Mouse (Mus musculus) liver, embryonic 15.5 days (tissue): Measurements from ENCODE around the gene Tlcd2. TPM values are rescaled to one million over a fixed set of nuclear protein-coding genes. Genes with fewer than 3 reads are reported as not detected.

Experiments used
- ATAC-seq: fragments of 200-750 bp; cut with Nextera tagmentation; 2 replicates; pipeline ENCODE4 v1.8.0; 2017; ENCODE audit warnings: moderate number of reproducible peaks, mild to moderate bottlenecking, moderate library complexity; ENCODE audit not compliant: insufficient read depth
- H3K27ac ChIP-seq: fragments of 300-500 bp; sonication (generic); replicated peaks from 2 replicates; pipeline ENCODE4 v1.5.1; 2015; ENCODE audit warnings: mild to moderate bottlenecking, inconsistent platforms
- H3K27me3 ChIP-seq: fragments of 300-500 bp; sonication (generic); 2 replicates; pipeline ENCODE4 v1.6.1; 2015; ENCODE audit warnings: mild to moderate bottlenecking, inconsistent platforms
- H3K36me3 ChIP-seq: fragments of 300-500 bp; sonication (generic); replicated peaks from 2 replicates; pipeline ENCODE4 v1.6.1; 2015; ENCODE audit warnings: moderate library complexity, mild to moderate bottlenecking, inconsistent platforms
- H3K4me1 ChIP-seq: fragments of 300-500 bp; sonication (generic); replicated peaks from 2 replicates; pipeline ENCODE4 v1.6.1; 2015; ENCODE audit warnings: inconsistent platforms
- H3K4me2 ChIP-seq: fragments of 300-500 bp; sonication (generic); 2 replicates; pipeline ENCODE4 v1.6.1; 2015; ENCODE audit warnings: moderate library complexity, mild to moderate bottlenecking, inconsistent platforms
- H3K4me3 ChIP-seq: fragments of 300-500 bp; sonication (generic); replicated peaks from 2 replicates; pipeline ENCODE4 v1.5.1; 2015; ENCODE audit warnings: mild to moderate bottlenecking, inconsistent platforms
- H3K9ac ChIP-seq: fragments of 300-500 bp; sonication (generic); 2 replicates; pipeline ENCODE4 v1.6.1; 2015; ENCODE audit warnings: moderate library complexity, mild to moderate bottlenecking, inconsistent platforms
- H3K9me3 ChIP-seq: fragments of 300-500 bp; sonication (generic); replicated peaks from 2 replicates; pipeline ENCODE4 v1.6.1; 2016; ENCODE audit warnings: inconsistent platforms
- WGBS: fragments of 180-500 bp; shearing (Covaris S2); methylation state at CpG from one replicate; pipeline ENCODE4 v1.1.7; 2015; ENCODE audit warnings: mixed read lengths; ENCODE audit not compliant: insufficient replicate concordance; 5-methylcytosine and 5-hydroxymethylcytosine counted together
- polyA plus RNA-seq: library from polyadenylated mRNA; unstranded; fragments of >200 nt; fragmentation: Nextera tagmentation; extraction: Ambion mirVana; gene quantifications from 2 replicates; pipeline ENCODE4 v1.2.1, GENCODE M21; 2015

Tlcd2 gene
- polyA plus RNA-seq, 1 experiment from 2014 or later = 18.8 TPM

DNA sequence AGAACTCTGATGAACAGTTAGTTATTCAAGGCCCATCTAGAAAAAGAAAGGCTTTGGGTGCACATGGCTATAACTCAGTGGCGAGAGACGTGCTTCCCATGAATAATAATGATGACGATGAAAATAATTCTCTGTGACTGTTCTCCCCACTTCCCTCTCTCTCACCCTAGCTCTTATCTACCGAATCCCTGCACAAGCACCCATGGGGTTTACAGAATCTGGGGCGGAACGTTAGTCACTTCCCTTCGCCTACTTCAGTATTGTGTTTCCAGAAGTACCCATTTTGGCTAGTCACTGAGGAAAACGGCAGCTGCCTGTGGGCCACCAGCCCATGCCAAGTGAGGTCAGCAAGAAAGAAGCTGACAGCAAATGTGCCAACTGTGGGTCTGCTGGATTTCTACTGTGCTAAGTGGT, 2.9 kb upstream of the Tlcd2 start:
- peaks cover 6% of the 10 kb centered on the region for H3K36me3 ChIP-seq
- H3K4me2 ChIP-seq = peak overlapping the region; percentile 8
- H3K4me3 ChIP-seq = no peak overlapping the region
- no peak for ATAC-seq
- WGBS = 13% methylated on average over 8 of the region's 8 CpGs
- H3K9ac ChIP-seq = no peak overlapping the region; the same call in 1 of the 2 replicates
- H3K4me1 ChIP-seq = peaks cover 88% of the 10 kb centered on the region
- no peaks in the 10 kb centered on the region for H3K9me3 ChIP-seq
- no peaks in the 10 kb centered on the region for H3K27me3 ChIP-seq
- peak overlapping the region; percentile 99 for H3K27ac ChIP-seq

DNA sequence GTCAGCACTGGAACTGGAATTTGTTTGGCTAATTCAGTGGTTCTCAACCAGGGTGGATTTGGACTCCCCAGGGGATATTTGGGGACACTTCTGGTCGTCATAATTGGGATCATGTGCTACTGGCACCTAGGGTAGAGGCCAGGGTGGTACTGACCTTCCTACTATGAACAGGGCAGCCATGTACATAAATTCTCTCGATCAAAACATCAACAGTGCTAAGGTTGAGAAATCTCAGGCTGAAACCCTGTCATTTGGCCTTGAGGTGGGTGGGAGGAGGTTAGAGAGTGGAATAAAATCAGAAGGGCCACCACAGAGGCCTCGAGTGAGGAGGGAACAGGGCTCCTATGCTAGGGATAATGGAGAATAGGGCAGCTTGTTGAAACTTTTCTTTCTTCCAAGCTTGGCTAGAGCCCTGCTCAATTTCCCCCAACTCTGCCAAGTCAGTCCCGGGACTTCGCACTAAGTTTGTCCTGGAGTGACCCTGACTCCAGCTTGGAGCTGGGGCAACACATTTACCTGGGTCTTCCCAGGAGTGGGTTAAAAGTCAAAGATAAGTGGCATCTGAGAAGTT, 2.3 kb upstream of the Tlcd2 start:
- peak overlapping the region; percentile 99 for H3K27ac ChIP-seq
- H3K9ac ChIP-seq = peak overlapping the region; percentile 48
- ATAC-seq = no peak
- H3K4me2 ChIP-seq = peak overlapping the region; percentile 92
- peaks cover 88% of the 10 kb centered on the region for H3K4me1 ChIP-seq
- no peaks in the 10 kb centered on the region for H3K27me3 ChIP-seq
- no peaks in the 10 kb centered on the region for H3K9me3 ChIP-seq
- 56% methylated on average over 5 of the region's 5 CpGs for WGBS
- peaks cover 12% of the 10 kb centered on the region for H3K36me3 ChIP-seq
- 0 out of 2 replicates have a peak overlapping the region, but pooled peaks have one; percentile 97 for H3K4me3 ChIP-seq

DNA sequence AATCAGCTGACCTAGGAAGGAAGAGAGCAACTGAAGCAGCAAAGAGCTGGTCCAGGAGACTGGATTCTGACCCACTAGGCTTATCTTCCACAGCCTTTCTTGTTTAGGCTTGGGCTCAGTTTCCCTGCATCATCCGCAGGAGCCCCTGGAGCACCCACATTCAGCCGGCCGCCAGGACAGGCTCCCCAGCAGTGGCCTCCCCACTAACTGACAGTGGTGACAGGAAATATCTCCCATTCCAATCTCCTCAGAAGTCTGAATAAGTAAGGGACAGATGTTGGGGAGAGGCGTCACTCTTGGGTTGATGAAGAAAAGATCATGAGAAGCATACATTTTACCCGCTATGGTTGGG, 1.8 kb upstream of the Tlcd2 start:
- H3K4me3 ChIP-seq = peak overlapping the region; percentile 97
- H3K9me3 ChIP-seq = no peaks in the 10 kb centered on the region
- peak overlapping the region; percentile 92 for H3K4me2 ChIP-seq
- peaks cover 88% of the 10 kb centered on the region for H3K4me1 ChIP-seq
- peak overlapping the region; percentile 99 for H3K27ac ChIP-seq
- 5% methylated on average over 5 of the region's 5 CpGs for WGBS
- peaks cover 17% of the 10 kb centered on the region for H3K36me3 ChIP-seq
- H3K9ac ChIP-seq = peak overlapping the region; percentile 48
- H3K27me3 ChIP-seq = no peaks in the 10 kb centered on the region
- ATAC-seq = no peak

GRCm38 (mm10) chr11:75460103-75460843, 1.2 kb upstream of the Tlcd2 start:
- peak overlapping the region; percentile 92 for H3K4me2 ChIP-seq
- H3K9me3 ChIP-seq = no peaks in the 10 kb centered on the region
- peak; percentile 44 for ATAC-seq
- H3K4me1 ChIP-seq = peaks cover 88% of the 10 kb centered on the region
- WGBS = 2% methylated on average over 19 of the region's 19 CpGs
- H3K4me3 ChIP-seq = peak overlapping the region; percentile 97
- peaks cover 22% of the 10 kb centered on the region for H3K36me3 ChIP-seq
- H3K27ac ChIP-seq = peak overlapping the region; percentile 99
- no peaks in the 10 kb centered on the region for H3K27me3 ChIP-seq
- H3K9ac ChIP-seq = peak overlapping the region; percentile 68

DNA sequence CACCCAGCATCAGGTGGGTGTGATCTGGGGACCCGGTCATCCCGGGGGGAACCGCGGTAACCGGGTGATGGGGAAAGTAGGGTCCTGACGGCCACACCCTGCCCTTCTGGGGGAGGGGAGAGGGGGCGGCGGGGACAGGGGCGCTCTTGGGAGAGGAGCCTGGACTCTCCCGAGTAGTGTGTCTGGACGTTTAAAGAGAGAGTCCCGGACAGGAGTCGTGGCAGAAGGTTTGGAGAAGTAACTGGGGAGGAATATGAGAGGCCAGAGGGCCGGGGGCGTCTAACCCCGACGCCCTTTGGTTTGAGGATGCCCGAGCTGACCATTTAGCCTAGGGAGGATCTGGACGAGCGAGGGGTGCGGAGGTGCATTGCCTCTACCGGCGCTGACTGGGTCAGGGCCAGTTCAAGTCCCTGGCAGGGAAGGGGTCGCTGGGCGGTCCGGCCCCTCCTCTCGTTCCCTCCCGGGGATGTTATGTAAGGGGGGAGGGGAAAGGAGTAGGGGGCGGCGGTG, 283 bp downstream of the Tlcd2 start:
- peak overlapping the region; percentile 99 for H3K27ac ChIP-seq
- no peak for ATAC-seq
- WGBS = under 1% methylated on average over 28 of the region's 30 CpGs
- H3K4me1 ChIP-seq = peaks cover 75% of the 10 kb centered on the region
- H3K27me3 ChIP-seq = no peaks in the 10 kb centered on the region
- H3K9ac ChIP-seq = peak overlapping the region; percentile 96
- H3K4me3 ChIP-seq = peak overlapping the region; percentile 97
- H3K4me2 ChIP-seq = peak overlapping the region; percentile 90
- peaks cover 34% of the 10 kb centered on the region for H3K36me3 ChIP-seq
- no peaks in the 10 kb centered on the region for H3K9me3 ChIP-seq

- Histone ChIP-seq H3K9me3 (no peaks in the 10 kb centered on the region), H3K36me3 (peaks cover 38% of the 10 kb centered on the region), H3K9ac (peak overlapping the region; percentile 96), H3K27me3 (no peaks in the 10 kb centered on the region), H3K27ac (peak overlapping the region; percentile 99), H3K4me2 (peak overlapping the region; percentile 90), H3K4me3 (peak overlapping the region; percentile 97), H3K4me1 (peaks cover 77% of the 10 kb centered on the region)
- ATAC-seq = peak; percentile 45
- WGBS = 3% methylated on average over 16 of the region's 16 CpGs
These were observed 803 bp downstream of the Tlcd2 start for GRCm38 (mm10) chr11:75462253-75462783.

- Histone ChIP-seq H3K27ac (peak overlapping the region; percentile 99), H3K9me3 (no peaks in the 10 kb centered on the region), H3K36me3 (peaks cover 38% of the 10 kb centered on the region), H3K27me3 (no peaks in the 10 kb centered on the region), H3K9ac (peak overlapping the region; percentile 96), H3K4me1 (peaks cover 77% of the 10 kb centered on the region), H3K4me2 (peak overlapping the region; percentile 90), H3K4me3 (peak overlapping the region; percentile 97)
- peak; percentile 61 for ATAC-seq
- WGBS = 6% methylated on average over 9 of the region's 9 CpGs
These were observed 1.4 kb downstream of the Tlcd2 start for GRCm38 (mm10) chr11:75462865-75463336.

DNA sequence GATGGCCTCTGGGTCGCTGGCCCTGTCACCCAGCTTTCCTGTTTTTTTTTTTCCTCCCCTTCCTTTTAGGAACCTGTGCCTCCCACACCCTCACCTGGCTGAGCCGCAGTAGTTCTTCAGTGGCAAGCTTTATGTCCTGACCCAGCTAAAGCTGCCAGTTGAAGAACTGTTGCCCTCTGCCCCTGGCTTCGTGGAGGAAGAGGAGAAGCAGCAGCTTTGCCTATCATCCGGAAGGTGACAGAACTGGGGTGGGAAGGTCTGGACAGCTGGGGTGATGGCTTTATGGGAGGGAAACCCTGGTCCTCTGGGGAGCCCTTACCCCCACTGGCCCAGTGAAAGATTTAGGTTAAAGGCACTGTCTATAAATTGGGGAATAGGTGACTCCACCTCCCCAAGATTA, 2.1 kb downstream of the Tlcd2 start:
- Histone ChIP-seq H3K36me3 (peaks cover 38% of the 10 kb centered on the region), H3K4me3 (peak overlapping the region; percentile 97), H3K9ac (peak overlapping the region; percentile 96; the same call in 1 of the 2 replicates), H3K4me2 (peak overlapping the region; percentile 90), H3K27ac (peak overlapping the region; percentile 99), H3K4me1 (peaks cover 77% of the 10 kb centered on the region), H3K27me3 (no peaks in the 10 kb centered on the region), H3K9me3 (no peaks in the 10 kb centered on the region)
- 82% methylated on average over 4 of the region's 4 CpGs for WGBS
- ATAC-seq = no peak

DNA sequence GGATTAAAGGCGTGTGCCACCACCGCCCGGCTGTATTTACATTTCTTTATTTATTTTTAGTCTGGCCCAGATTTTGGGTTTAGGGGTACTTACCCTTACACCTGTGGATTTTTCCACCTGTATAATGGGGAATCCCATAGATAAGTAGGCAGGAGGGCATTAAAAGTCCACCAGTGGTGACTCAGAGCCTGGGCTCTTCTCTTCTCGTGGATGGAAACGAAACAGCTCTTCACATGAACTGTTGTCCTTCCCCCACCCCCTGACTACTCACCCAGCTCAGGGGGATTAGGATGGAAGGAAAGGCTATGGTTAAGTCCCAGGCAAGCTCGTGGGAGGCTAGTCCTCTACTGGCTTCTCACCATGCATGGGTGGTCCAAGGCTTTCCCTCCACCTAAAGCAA, 2.9 kb downstream of the Tlcd2 start:
- Histone ChIP-seq H3K36me3 (peaks cover 38% of the 10 kb centered on the region), H3K4me3 (no peak overlapping the region), H3K4me1 (peaks cover 77% of the 10 kb centered on the region), H3K9me3 (no peaks in the 10 kb centered on the region), H3K27me3 (no peaks in the 10 kb centered on the region), H3K9ac (no peak overlapping the region), H3K4me2 (no peak overlapping the region), H3K27ac (peak overlapping the region; percentile 26; the same call in 1 of the 2 replicates)
- 88% methylated on average over 6 of the region's 6 CpGs for WGBS
- ATAC-seq = no peak

DNA sequence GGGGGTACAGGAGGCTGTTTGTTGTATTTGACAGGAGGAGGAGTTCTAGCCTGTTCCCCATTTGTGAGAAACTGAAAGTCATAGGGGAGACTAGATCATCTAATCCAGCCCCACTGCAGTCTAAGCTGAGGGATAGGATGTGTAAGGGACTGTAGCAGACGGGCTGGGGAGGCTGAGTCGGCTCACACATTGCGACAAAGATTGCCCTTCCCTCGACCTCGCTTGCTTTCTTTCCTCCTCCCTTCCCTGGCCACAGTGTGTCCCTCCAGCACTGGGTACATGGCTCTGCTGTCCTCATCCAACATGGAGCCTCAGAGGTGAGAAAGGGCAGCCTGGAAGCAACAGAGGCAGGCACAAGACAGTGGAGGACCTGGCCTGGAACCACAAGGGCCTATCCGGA, 3.5 kb downstream of the Tlcd2 start:
- Histone ChIP-seq H3K4me2 (no peak overlapping the region), H3K4me3 (no peak overlapping the region), H3K27me3 (no peaks in the 10 kb centered on the region), H3K27ac (peak overlapping the region; percentile 26; the same call in 1 of the 2 replicates), H3K9ac (no peak overlapping the region), H3K9me3 (no peaks in the 10 kb centered on the region), H3K4me1 (peaks cover 74% of the 10 kb centered on the region), H3K36me3 (peaks cover 38% of the 10 kb centered on the region)
- ATAC-seq = no peak
- 84% methylated on average over 6 of the region's 6 CpGs for WGBS
